Mouse (Mus musculus): ENCODE results near the gene Bcar1. TPM values are rescaled to one million over a fixed set of nuclear protein-coding genes. Genes with fewer than 3 reads are reported as not detected.

The Bcar1 gene
- polyA plus RNA-seq, 1 experiment: 29.5 TPM

GRCm38 (mm10) chr8:111754088-111754487 is 10.5 kb upstream of the Bcar1 start:
- Histone ChIP-seq H3K36me3 (ENCODE audit: control insufficient read depth, insufficient read depth, low read length) (no peaks in the 10 kb centered on the region), H3K27ac (ENCODE audit: control insufficient read depth, insufficient read depth, low read depth, low read length) (peak overlapping the region; percentile 53), H3K4me1 (ENCODE audit: control insufficient read depth, insufficient read depth, low read length) (peaks cover 5% of the 10 kb centered on the region), H3K4me3 (ENCODE audit: control insufficient read depth, low read depth, low read length) (no peak overlapping the region), H3K27me3 (ENCODE audit: control insufficient read depth, insufficient read depth, low read length) (no peaks in the 10 kb centered on the region)
- TF ChIP-seq POLR2A (IDR thresholded peaks at IDR 0.05; ENCODE audit: control insufficient read depth, low read depth, low read length): no peak
- TF ChIP-seq CTCF (IDR thresholded peaks at IDR 0.05; ENCODE audit: control insufficient read depth, insufficient read depth, insufficient replicate concordance, low read depth, low read length): no peak

DNA sequence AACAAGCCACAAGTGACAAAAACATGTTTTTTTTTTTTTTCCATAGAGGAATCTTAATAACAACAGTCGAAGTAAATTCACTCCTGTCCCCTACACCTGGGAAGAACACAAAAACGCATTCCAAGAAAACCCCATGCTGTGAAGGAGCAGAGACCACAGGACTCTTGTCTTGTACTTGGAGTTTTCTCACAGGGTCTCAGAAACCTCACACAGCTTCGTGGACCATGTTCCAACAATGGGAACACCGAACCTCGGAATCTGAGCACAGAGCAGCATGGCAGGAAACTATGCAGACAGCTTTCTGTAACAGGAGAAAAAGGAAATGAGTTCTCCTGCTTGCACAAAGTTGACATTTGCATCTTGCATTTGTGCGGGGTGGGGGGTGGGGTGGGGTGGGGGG is 5.2 kb upstream of the Bcar1 start:
- Histone ChIP-seq H3K27me3 (ENCODE audit: control insufficient read depth, insufficient read depth, low read length) (no peaks in the 10 kb centered on the region), H3K36me3 (ENCODE audit: control insufficient read depth, insufficient read depth, low read length) (no peaks in the 10 kb centered on the region), H3K4me3 (ENCODE audit: control insufficient read depth, low read depth, low read length) (no peak overlapping the region), H3K4me1 (ENCODE audit: control insufficient read depth, insufficient read depth, low read length) (peaks cover 34% of the 10 kb centered on the region), H3K27ac (ENCODE audit: control insufficient read depth, insufficient read depth, low read depth, low read length) (no peak overlapping the region)
- TF ChIP-seq CTCF (IDR thresholded peaks at IDR 0.05; ENCODE audit: control insufficient read depth, insufficient read depth, insufficient replicate concordance, low read depth, low read length) (no peak), POLR2A (IDR thresholded peaks at IDR 0.05; ENCODE audit: control insufficient read depth, low read depth, low read length) (no peak)

GRCm38 (mm10) chr8:111747866-111748649 is 4.4 kb upstream of the Bcar1 start:
- no peak overlapping the region for H3K27ac ChIP-seq (ENCODE audit: control insufficient read depth, insufficient read depth, low read depth, low read length)
- no peak overlapping the region for H3K4me3 ChIP-seq (ENCODE audit: control insufficient read depth, low read depth, low read length)
- H3K27me3 ChIP-seq (ENCODE audit: control insufficient read depth, insufficient read depth, low read length): no peaks in the 10 kb centered on the region
- H3K4me1 ChIP-seq (ENCODE audit: control insufficient read depth, insufficient read depth, low read length): peaks cover 33% of the 10 kb centered on the region
- H3K36me3 ChIP-seq (ENCODE audit: control insufficient read depth, insufficient read depth, low read length): no peaks in the 10 kb centered on the region
- no peak for TF ChIP-seq POLR2A (IDR thresholded peaks at IDR 0.05; ENCODE audit: control insufficient read depth, low read depth, low read length)
- TF ChIP-seq CTCF (IDR thresholded peaks at IDR 0.05; ENCODE audit: control insufficient read depth, insufficient read depth, insufficient replicate concordance, low read depth, low read length): no peak

DNA sequence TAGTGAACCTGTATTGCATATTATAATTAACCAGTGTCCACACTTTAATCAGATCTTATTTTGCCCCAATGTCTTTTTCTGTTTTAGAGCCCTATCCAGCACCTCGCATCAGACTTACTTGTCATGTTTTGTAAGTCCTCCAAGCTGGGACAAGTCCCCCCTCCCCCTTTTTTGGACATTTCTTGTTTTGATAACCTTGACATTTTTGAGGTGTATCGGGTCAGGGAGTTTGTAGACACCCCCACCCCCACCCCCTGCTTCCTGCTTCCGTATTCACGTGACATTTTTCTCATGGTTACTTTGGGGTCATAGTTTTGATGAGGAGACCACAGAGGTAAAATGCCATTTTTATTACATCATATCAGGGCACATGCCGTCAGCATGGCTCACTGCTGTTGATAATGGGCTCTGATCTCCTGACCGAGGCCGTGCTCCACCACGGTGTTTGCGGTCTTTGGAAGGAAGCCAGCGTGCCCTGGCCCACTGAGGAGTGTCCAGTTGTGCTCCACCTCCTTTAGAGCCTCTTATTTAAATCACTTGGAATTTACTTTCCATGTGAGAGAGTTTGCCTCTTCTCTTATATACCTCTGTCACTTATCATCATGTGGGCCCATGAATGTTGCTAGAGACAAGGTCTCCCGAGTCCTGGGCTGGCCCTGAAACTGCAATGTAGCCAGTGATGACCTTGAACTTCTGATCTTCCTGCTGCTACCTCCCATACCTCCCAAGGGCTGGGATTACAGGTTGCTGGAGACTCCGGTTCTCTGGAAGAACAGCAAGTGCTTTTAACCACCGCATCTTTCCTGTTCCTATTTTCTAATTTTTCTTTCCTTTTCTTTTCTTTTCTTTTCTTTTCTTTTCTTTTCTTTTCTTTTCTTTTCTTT is 3.2 kb upstream of the Bcar1 start:
- TF ChIP-seq POLR2A (IDR thresholded peaks at IDR 0.05; ENCODE audit: control insufficient read depth, low read depth, low read length) (no peak), CTCF (IDR thresholded peaks at IDR 0.05; ENCODE audit: control insufficient read depth, insufficient read depth, insufficient replicate concordance, low read depth, low read length) (no peak)
- Histone ChIP-seq H3K27me3 (ENCODE audit: control insufficient read depth, insufficient read depth, low read length) (no peaks in the 10 kb centered on the region), H3K4me1 (ENCODE audit: control insufficient read depth, insufficient read depth, low read length) (peaks cover 43% of the 10 kb centered on the region), H3K4me3 (ENCODE audit: control insufficient read depth, low read depth, low read length) (no peak overlapping the region), H3K27ac (ENCODE audit: control insufficient read depth, insufficient read depth, low read depth, low read length) (no peak overlapping the region), H3K36me3 (ENCODE audit: control insufficient read depth, insufficient read depth, low read length) (no peaks in the 10 kb centered on the region)

DNA sequence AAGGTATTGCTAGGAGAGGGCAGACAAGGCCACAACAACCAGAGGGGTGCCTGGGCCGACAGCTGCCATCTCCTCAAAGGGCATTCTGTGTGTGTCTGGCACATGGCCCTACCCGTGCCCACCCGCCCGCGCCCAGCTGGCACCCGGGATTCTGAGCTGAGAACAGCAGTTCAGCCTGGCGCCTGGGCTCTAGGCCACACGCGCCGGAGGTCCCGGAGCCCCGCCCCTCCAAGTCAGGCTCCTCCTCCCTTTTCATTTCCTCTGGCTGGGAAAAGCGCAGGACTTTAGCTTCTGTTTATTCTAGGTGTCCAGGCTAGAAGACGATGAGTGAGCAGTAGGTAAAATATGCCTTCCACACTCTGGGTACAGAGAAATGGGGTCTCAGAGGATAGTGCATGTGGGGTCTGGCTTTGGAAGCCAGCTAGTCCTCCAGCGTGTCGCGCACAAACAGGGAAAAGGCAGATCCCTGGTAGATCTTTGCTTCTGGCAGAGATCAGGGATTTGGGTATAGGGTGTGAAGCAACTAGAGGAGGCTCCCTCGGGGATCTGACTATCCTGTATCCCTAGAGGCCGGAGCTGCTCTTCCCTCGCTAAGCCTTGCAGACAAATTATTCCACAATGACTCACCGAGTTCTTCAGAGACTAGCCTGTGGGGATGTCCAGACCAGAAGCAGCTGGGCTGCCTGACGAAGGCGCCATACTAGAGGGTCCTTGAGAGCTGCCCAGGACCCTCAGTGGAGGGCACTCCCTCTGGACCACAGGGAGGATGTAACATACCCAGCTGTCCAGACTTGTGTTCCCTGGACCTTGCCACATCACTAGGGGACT is 2.2 kb upstream of the Bcar1 start:
- peak overlapping the region; percentile 65 for H3K27ac ChIP-seq (ENCODE audit: control insufficient read depth, insufficient read depth, low read depth, low read length)
- H3K27me3 ChIP-seq (ENCODE audit: control insufficient read depth, insufficient read depth, low read length): no peaks in the 10 kb centered on the region
- H3K36me3 ChIP-seq (ENCODE audit: control insufficient read depth, insufficient read depth, low read length): no peaks in the 10 kb centered on the region
- H3K4me3 ChIP-seq (ENCODE audit: control insufficient read depth, low read depth, low read length): peak overlapping the region; percentile 61
- H3K4me1 ChIP-seq (ENCODE audit: control insufficient read depth, insufficient read depth, low read length): peaks cover 43% of the 10 kb centered on the region
- TF ChIP-seq POLR2A (IDR thresholded peaks at IDR 0.05; ENCODE audit: control insufficient read depth, low read depth, low read length): no peak
- TF ChIP-seq CTCF (IDR thresholded peaks at IDR 0.05; ENCODE audit: control insufficient read depth, insufficient read depth, insufficient replicate concordance, low read depth, low read length): no peak

DNA sequence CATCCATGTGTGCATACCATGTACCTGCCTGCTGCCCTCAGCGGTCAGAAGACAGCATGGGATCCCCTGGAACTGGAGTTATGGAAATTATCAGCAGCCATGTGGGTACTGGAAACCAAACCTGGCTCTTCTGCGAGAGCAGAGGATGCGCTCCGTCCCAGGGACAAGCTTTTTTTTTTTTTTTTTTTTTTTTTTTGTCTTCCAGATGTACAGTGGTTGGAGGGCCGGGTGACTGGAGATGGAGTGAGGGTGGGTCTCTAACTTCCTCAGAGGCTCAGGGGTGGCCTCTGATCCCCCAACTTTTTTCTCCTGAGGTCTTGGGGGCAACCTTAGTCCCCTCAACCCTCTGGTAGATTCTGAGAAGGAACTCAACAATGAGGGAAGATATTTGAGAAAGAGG is 1.5 kb upstream of the Bcar1 start:
- Histone ChIP-seq H3K27ac (ENCODE audit: control insufficient read depth, insufficient read depth, low read depth, low read length) (no peak overlapping the region), H3K4me3 (ENCODE audit: control insufficient read depth, low read depth, low read length) (no peak overlapping the region), H3K27me3 (ENCODE audit: control insufficient read depth, insufficient read depth, low read length) (no peaks in the 10 kb centered on the region), H3K4me1 (ENCODE audit: control insufficient read depth, insufficient read depth, low read length) (peaks cover 43% of the 10 kb centered on the region), H3K36me3 (ENCODE audit: control insufficient read depth, insufficient read depth, low read length) (no peaks in the 10 kb centered on the region)
- no peak for TF ChIP-seq CTCF (IDR thresholded peaks at IDR 0.05; ENCODE audit: control insufficient read depth, insufficient read depth, insufficient replicate concordance, low read depth, low read length)
- TF ChIP-seq POLR2A (IDR thresholded peaks at IDR 0.05; ENCODE audit: control insufficient read depth, low read depth, low read length): no peak

Measured in testis, adult 2 months (tissue).